Mouse (Mus musculus) retina, adult 2 months (tissue): Measurements from ENCODE around the gene Afmid.
A peak's percentile ranks its signal among the peaks of the same experiment; 100 is the strongest.
"Not testable (repeated sequence)": the region's sequence is repeated elsewhere in the genome, so short reads cannot be mapped to it uniquely, and the experiment has no call there.

ENCODE experiments used
- DNase-seq: peaks from one replicate; pipeline ENCODE4 v3.0.0-alpha.2; 2012; ENCODE audit warnings: low read depth, low spot score

The Afmid gene

GRCm38 (mm10) chr11:117794035-117794551 is 31.6 kb upstream of the Afmid start:
- no peak for DNase-seq

- DNase-seq, result no peak
Observed at GRCm38 (mm10) chr11:117796954-117797353, 28.8 kb upstream of the Afmid start.

GRCm38 (mm10) chr11:117797511-117798159 is 28.1 kb upstream of the Afmid start, which contains the start of gene 6030468B19Rik:
Gene 6030468B19Rik, plus strand, starts transcription at chr11:117797660.
- no peak for DNase-seq

- DNase-seq, result no peak
Observed at GRCm38 (mm10) chr11:117798160-117798541, 27.6 kb upstream of the Afmid start.

- DNase-seq, result no peak
Observed at GRCm38 (mm10) chr11:117799174-117799573, 26.6 kb upstream of the Afmid start.

GRCm38 (mm10) chr11:117800038-117800437 is 25.7 kb upstream of the Afmid start:
- DNase-seq, result no peak

- no peak for DNase-seq
Observed at GRCm38 (mm10) chr11:117801650-117802049, 24.1 kb upstream of the Afmid start.

GRCm38 (mm10) chr11:117803166-117803688 is 22.5 kb upstream of the Afmid start:
- DNase-seq, result no peak

GRCm38 (mm10) chr11:117806781-117807180 is 18.9 kb upstream of the Afmid start:
- no peak for DNase-seq

GRCm38 (mm10) chr11:117809407-117810311 is 16.1 kb upstream of the Afmid start, which contains the start of the genes Gm20708 and Syngr2:
Gene Gm20708, plus strand, starts transcription at chr11:117809668.
Gene Syngr2, plus strand, starts transcription at chr11:117809668.
- no peak for DNase-seq

- DNase-seq, result peak; percentile 56
Observed at GRCm38 (mm10) chr11:117810401-117811046, 15.2 kb upstream of the Afmid start.

- DNase-seq, result no peak
Observed at GRCm38 (mm10) chr11:117813867-117814266, 11.9 kb upstream of the Afmid start.

- no peak for DNase-seq
Observed at GRCm38 (mm10) chr11:117814704-117815366, 10.9 kb upstream of the Afmid start.

- not testable (repeated sequence) for DNase-seq
Observed at GRCm38 (mm10) chr11:117815850-117816249, 9.9 kb upstream of the Afmid start.

- no peak for DNase-seq
Observed at GRCm38 (mm10) chr11:117816389-117816996, 9.2 kb upstream of the Afmid start.

- DNase-seq, result no peak
Observed at GRCm38 (mm10) chr11:117819095-117819494, 6.6 kb upstream of the Afmid start.

GRCm38 (mm10) chr11:117820173-117820572 is 5.6 kb upstream of the Afmid start:
- DNase-seq, result no peak

GRCm38 (mm10) chr11:117821868-117822267 is 3.9 kb upstream of the Afmid start:
- no peak for DNase-seq

- DNase-seq, result no peak
Observed at GRCm38 (mm10) chr11:117822728-117823241, 2.9 kb upstream of the Afmid start.

- no peak for DNase-seq
Observed at GRCm38 (mm10) chr11:117823411-117823810, 2.3 kb upstream of the Afmid start.
